Mouse (Mus musculus) bone marrow, adult 2 months (tissue): Measurements from ENCODE around the gene Rpl7a. TPM values are rescaled to one million over a fixed set of nuclear protein-coding genes. Genes with fewer than 3 reads are reported as not detected.

Experiments
- H3K27ac ChIP-seq: fragments of 200-500 bp; 2 replicates; pipeline ENCODE4 v1.5.1; 2012; ENCODE audit warnings: low read depth, mild to moderate bottlenecking, control low read depth, inconsistent platforms, low read length; ENCODE audit not compliant: control insufficient read depth, poor library complexity, insufficient read depth
- H3K4me1 ChIP-seq: fragments of 200-500 bp; 2 replicates; pipeline ENCODE4 v1.6.1; 2011; ENCODE audit warnings: low read length; ENCODE audit not compliant: control insufficient read depth, insufficient read depth
- H3K4me3 ChIP-seq: fragments of 200-500 bp; replicated peaks from 2 replicates; pipeline ENCODE3; 2011; ENCODE audit warnings: mild to moderate bottlenecking, low read depth, low read length, control low read depth; ENCODE audit not compliant: control insufficient read depth
- CTCF ChIP-seq: fragments of 200-500 bp; IDR thresholded peaks from 2 replicates; pipeline ENCODE4 v1.5.1; 2011; ENCODE audit warnings: low read length, control low read depth; ENCODE audit not compliant: control insufficient read depth, insufficient read depth
- POLR2A ChIP-seq: fragments of 200-500 bp; IDR thresholded peaks from 2 replicates; pipeline ENCODE4 v1.6.1; 2011; ENCODE audit warnings: low read depth, mild to moderate bottlenecking, control low read depth, low read length, borderline replicate concordance; ENCODE audit not compliant: control insufficient read depth
- WGBS: fragments of 180-500 bp; shearing (Covaris S2); methylation state at CpG from one replicate; pipeline ENCODE4 v1.1.7; 2018; 5-methylcytosine and 5-hydroxymethylcytosine counted together
- polyA plus RNA-seq: library from polyadenylated mRNA; stranded (reverse); fragments of >200 nt; gene quantifications from 2 replicates; pipeline ENCODE4 v1.2.4, GENCODE M21; 2011; ENCODE audit warnings: low replicate concordance; ENCODE audit not compliant: missing spikeins, insufficient read depth, insufficient read length

Gene Rpl7a
- polyA plus RNA-seq, 1 experiment, result 199 TPM

- no peak overlapping the region for H3K27ac ChIP-seq
- 6% methylated on average over 7 of the region's 7 CpGs for WGBS
- H3K4me1 ChIP-seq, result peaks cover 4% of the 10 kb centered on the region; the same call in 1 of the 2 replicates
- TF ChIP-seq POLR2A, result no peak
- H3K4me3 ChIP-seq, result peak overlapping the region; percentile 48
Observed at GRCm38 (mm10) chr2:26901834-26902400, 8.6 kb upstream of the Rpl7a start.

- peak within 1 kb of the TSS; percentile 79 for H3K27ac ChIP-seq
- peaks cover 4% of the 10 kb centered on the region; the same call in 1 of the 2 replicates for H3K4me1 ChIP-seq
- peak within 1 kb of the TSS; percentile 95 for H3K4me3 ChIP-seq
- TF ChIP-seq POLR2A (peak; percentile 62; the same call in 1 of the 2 replicates), CTCF (no peak)
- WGBS, result under 1% methylated on average over 41 of the region's 41 CpGs
Observed at GRCm38 (mm10) chr2:26902467-26903220, 7.9 kb upstream of the Rpl7a start, which contains the start of gene Surf6. Surf6 (minus strand) TSS chr2:26902879.

DNA sequence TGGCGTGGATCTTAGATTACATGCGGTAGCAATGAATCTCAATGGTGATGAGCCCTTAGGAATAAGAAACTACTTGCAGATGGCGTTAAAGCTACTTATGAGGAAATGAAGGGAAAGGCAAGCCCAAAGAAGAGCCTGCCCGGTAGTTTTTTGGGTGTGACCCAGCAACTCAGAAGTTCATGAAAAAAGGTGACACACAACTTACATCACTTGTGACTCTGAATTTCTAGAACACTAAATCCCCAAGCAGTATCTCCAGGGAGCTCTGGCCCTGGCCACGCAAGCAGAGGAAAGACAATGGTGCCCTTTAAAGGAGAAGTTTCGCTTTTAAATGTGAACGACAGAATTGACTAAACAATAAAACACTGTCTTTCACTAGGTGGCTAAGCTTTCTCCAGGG lies 7.3 kb upstream of the Rpl7a start:
- WGBS, result 6% methylated on average over 7 of the region's 7 CpGs
- Histone ChIP-seq H3K27ac (peak overlapping the region; percentile 79), H3K4me1 (peaks cover 4% of the 10 kb centered on the region; the same call in 1 of the 2 replicates), H3K4me3 (peak overlapping the region; percentile 95)
- TF ChIP-seq CTCF, result no peak
- no peak for TF ChIP-seq POLR2A

DNA sequence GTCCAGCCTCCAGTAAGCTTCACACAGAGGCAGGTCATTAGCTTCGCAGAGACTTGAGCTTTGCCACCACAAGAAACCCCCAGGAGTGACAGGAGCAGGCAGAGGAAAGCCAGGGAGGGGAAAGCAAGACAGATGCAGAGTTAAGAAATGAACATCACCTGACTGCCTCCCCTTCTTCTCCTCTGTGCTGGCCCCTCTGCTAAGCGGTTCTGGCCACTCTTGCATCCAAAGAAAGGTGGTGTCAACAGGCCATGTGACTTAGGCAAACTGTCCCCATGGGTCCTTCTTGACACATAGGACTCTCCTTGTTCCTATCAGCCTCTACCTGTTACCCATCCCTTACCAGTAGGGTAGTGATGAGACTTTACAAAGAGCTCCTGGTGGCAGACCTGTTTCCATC lies 4.6 kb upstream of the Rpl7a start:
- 81% methylated on average over 2 of the region's 2 CpGs for WGBS

DNA sequence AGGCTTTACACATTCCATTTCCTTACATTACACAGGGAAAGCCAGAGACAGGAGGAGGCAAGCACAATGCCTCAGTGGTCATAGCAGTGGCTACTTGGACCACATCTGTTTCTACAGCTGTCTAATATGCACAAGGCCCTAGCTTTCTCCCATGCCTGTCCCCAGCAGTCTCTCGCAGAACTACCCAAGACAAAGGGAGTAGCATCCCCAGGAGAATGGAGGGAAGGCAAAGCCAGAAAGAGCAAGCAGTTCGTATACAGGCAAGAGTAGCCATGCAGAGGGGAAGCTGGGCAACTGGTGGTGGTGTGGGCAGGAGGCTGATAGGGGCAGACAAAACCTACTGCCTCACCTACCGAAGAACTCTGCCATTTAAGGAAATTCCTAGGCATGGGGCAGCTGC lies 4.1 kb upstream of the Rpl7a start:
- Histone ChIP-seq H3K4me3 (no peak overlapping the region), H3K27ac (no peak overlapping the region), H3K4me1 (peaks cover 5% of the 10 kb centered on the region; the same call in 1 of the 2 replicates)
- TF ChIP-seq CTCF (no peak), POLR2A (no peak)
- WGBS, result 89% methylated on average over 3 of the region's 3 CpGs

More for the DNA sequence above, 4.6 kb upstream of the Rpl7a start:
- H3K4me3 ChIP-seq, result no peak overlapping the region
- no peak for TF ChIP-seq POLR2A
- TF ChIP-seq CTCF, result no peak
- peaks cover 4% of the 10 kb centered on the region; the same call in 1 of the 2 replicates for H3K4me1 ChIP-seq
- no peak overlapping the region for H3K27ac ChIP-seq

DNA sequence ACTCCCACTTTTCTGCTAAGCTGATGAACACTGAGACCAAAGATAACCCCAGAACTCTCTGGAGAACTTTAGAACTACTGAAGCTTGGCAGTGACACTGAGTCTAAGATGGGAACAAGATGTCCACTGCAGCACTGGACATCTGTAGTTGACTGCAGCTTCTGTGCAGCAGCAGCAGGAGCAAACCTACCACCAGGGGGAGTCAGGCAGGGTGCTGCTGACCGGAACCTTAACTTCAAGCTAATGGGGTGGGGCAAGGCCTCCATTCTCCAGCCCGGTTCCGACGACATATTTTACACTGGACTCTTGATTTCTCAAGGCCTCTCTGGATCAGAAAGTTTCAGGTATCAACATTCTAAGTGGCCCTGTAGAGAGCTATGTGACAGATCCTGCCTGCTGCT lies 3.5 kb upstream of the Rpl7a start:
- Histone ChIP-seq H3K4me1 (peaks cover 5% of the 10 kb centered on the region; the same call in 1 of the 2 replicates), H3K4me3 (no peak overlapping the region), H3K27ac (no peak overlapping the region)
- peak; percentile 92 for TF ChIP-seq CTCF
- no peak for TF ChIP-seq POLR2A
- WGBS, result 39% methylated on average over 4 of the region's 4 CpGs

DNA sequence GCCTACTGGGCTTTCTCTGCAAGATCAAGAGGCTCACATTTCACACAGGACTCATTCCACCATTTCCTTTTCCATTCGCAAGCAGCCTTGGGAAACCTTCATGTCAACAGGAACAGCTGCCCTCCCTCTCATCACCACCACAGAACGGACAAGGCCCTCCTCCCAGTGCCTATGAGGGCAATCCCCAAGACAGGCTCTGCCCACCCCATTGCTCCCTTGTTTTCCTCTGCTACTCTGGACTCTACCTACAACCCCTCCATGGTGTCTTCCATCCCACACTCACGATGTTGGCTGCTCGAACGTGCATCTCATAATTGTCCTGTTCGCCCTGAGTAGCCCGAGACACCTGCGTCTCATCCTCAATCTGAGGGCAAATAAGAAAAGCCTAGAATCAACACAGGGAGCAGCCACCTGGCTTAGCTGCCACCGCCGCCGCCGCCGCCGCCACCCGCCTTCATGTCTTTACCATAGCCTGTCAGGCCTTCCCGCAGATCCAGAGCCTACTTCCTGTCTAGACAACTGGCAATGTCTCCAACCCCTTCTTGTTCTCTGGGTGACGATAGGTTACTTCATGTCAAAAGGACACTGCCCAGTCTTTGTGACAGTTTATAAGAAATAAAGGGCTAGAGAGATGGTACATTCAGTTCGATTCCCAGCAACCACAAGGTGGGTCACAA lies 1.7 kb upstream of the Rpl7a start:
- no peak for TF ChIP-seq CTCF
- no peak for TF ChIP-seq POLR2A
- H3K27ac ChIP-seq, result no peak overlapping the region
- peak overlapping the region; percentile 11 for H3K4me3 ChIP-seq
- WGBS, result 64% methylated on average over 18 of the region's 18 CpGs
- H3K4me1 ChIP-seq, result peaks cover 3% of the 10 kb centered on the region; the same call in 1 of the 2 replicates

DNA sequence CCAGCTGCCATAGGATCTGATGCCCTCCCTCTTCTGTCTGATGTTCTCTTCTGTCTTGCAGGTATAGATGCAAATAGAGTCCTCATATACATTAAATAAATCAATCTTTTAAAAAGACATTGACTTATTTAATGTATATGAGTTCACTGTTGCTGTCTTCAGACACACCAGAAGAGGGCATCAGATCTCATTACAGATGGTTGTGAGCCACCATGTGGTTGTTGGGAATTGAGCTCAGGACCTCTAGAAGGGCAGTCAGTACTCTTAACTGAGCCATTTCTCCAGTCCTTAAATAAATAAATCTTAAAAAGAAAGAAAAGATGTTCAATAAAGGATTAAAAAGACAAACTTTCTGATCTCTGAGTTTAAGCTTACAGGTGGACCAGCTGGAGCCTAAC lies 1.2 kb upstream of the Rpl7a start:
- Histone ChIP-seq H3K27ac (no peak overlapping the region), H3K4me1 (peaks cover 3% of the 10 kb centered on the region; the same call in 1 of the 2 replicates), H3K4me3 (peak overlapping the region; percentile 78)
- TF ChIP-seq CTCF, result no peak
- TF ChIP-seq POLR2A, result no peak
